Mouse (Mus musculus) bone marrow macrophage, adult 2 months (primary cell): ENCODE data around the gene Bmpr2.

ENCODE experiments used
- CTCF ChIP-seq: IDR thresholded peaks from 2 replicates; pipeline ENCODE4 v1.5.1; 2012; ENCODE audit warnings: low read depth, mild to moderate bottlenecking, low read length, moderate library complexity
- POLR2A ChIP-seq: IDR thresholded peaks from 2 replicates; pipeline ENCODE4 v1.6.1; 2012; ENCODE audit warnings: mild to moderate bottlenecking, low read depth, low read length, borderline replicate concordance

GRCm38 (mm10) chr1:59797865-59798264 lies 34.7 kb downstream of the Bmpr2 start:
- TF ChIP-seq CTCF: no peak
- TF ChIP-seq POLR2A: no peak
